Mouse (Mus musculus) heart, adult 11 months (tissue): ENCODE measurements around the gene Fndc8.

Source experiments
- DNase-seq: peaks from one replicate; pipeline ENCODE4 v3.0.0; 2022

The Fndc8 gene

GRCm38 (mm10) chr11:82891936-82892335 is at the start of gene Fndc8:
TSS of gene Fndc8 (plus strand) at chr11:82892124.
- DNase-seq = no peak

GRCm38 (mm10) chr11:82844771-82845414 is 47.0 kb upstream of the Fndc8 start:
- DNase-seq = no peak

GRCm38 (mm10) chr11:82845415-82846078 is 46.4 kb upstream of the Fndc8 start:
- DNase-seq = peak; percentile 98

DNA sequence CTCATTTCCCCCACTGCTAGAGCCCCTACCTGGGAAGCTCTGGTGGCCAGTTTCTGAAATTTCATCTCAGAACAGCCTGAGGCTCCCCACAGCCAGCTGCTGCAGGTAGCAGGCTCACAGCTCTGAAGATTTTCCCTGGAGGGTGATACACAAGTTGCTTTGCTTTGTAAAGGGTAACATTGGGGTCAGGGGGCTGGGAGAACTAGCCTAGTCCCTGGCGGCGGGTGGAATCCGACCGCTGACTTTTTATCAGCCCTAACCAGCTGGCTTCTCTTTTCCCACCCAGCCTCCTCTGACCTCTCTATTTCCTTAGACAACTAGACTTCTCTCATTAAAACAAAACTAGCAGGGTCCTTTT is 45.9 kb upstream of the Fndc8 start:
- no peak for DNase-seq

- DNase-seq = no peak
Observed at GRCm38 (mm10) chr11:82846938-82847337, 45.0 kb upstream of the Fndc8 start.

DNA sequence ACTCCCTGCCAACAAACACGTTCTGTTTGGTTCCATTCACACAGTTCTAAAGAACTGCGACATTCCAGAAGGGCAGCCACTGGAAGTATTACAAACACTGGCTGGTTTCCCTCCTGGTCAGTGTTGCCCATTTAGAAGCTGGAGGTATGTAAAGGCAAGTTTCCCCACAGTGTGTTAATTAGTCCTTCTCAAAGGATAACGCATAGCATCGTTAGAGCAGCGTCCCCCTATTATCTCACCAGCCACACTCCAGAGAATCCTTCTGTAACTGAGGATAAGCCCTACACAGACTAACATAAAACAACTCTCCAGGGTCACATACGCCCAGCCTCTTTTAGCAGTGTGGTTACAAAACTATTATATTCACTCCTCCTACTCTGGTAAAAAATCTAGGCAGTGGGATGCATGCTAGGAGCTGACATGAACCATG is 44.3 kb upstream of the Fndc8 start:
- no peak for DNase-seq

GRCm38 (mm10) chr11:82850259-82850658 is 41.7 kb upstream of the Fndc8 start:
- DNase-seq = no peak

- no peak for DNase-seq
Observed at GRCm38 (mm10) chr11:82852115-82852514, 39.8 kb upstream of the Fndc8 start.

GRCm38 (mm10) chr11:82852540-82852939 is 39.4 kb upstream of the Fndc8 start:
- DNase-seq = no peak

- DNase-seq = no peak
Observed at GRCm38 (mm10) chr11:82852958-82853357, 39.0 kb upstream of the Fndc8 start.

DNA sequence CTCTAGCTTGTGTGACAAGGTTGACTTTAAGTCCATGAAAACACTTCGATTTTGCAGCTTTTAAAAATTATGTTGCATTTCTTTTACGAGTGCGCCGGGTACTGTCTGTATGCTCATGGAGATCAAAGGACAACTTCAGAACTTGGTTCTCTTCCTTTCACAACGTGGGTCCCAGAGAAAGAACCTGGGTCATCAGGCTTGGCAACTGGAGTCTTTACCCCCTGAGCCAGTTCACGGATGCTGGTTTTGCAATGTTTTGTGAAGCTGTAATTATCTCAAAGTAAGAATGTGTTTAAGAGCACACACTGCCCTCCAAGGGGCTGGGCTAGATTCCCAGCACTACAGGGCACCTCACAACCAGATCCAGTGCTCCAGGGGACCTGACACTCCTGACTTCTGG is 37.8 kb upstream of the Fndc8 start:
- no peak for DNase-seq

GRCm38 (mm10) chr11:82855327-82855973 is 36.5 kb upstream of the Fndc8 start:
- DNase-seq = no peak

GRCm38 (mm10) chr11:82856032-82856431 is 35.9 kb upstream of the Fndc8 start:
- no peak for DNase-seq

- DNase-seq = no peak
Observed at GRCm38 (mm10) chr11:82857307-82857848, 34.5 kb upstream of the Fndc8 start.

GRCm38 (mm10) chr11:82860759-82861158 is 31.2 kb upstream of the Fndc8 start:
- no peak for DNase-seq

DNA sequence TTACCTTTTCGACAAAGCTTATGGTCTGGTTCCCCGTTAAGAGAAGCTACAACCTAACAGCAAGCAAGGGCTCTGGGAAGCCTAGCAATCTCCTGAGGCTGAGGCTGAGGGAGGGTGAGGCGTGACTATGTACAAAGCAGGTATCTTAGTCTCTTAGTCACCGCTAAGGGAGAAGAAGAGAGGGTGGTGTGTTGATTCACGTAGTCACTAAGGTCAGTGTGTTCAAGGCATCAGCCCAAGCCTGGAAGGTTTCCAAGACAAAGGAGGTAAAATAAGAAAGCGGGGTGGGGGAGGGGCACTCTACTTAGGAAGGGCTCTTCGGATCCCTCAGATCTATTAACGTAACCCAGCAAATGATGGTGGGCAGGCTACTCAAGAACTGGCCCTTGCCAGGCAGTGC is 30.4 kb upstream of the Fndc8 start:
- no peak for DNase-seq

- DNase-seq = no peak
Observed at GRCm38 (mm10) chr11:82862638-82863037, 29.3 kb upstream of the Fndc8 start.

- DNase-seq = no peak
Observed at GRCm38 (mm10) chr11:82863059-82863458, 28.9 kb upstream of the Fndc8 start.

GRCm38 (mm10) chr11:82863488-82863931 is 28.4 kb upstream of the Fndc8 start:
- DNase-seq = no peak

DNA sequence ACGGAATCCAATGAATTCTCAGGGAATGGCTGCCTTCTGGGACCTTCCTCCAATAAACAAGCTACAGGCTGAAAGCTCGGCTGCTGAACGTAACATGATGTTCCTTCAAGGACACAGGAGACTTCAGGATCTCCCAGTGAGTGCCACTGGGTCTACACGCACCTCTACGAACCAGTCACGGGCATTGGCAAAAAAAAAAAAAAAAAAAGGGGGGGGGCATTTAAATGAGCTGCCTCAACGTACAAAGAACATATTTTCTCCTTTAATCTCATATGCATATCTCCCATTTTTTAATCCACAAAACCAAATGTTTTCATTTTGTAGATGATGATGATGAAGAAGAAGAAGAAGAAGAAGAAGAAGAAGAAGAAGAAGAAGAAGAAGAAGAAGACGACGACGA is 26.0 kb upstream of the Fndc8 start:
- no peak for DNase-seq

GRCm38 (mm10) chr11:82866850-82867564 is 24.9 kb upstream of the Fndc8 start:
- DNase-seq = no peak

DNA sequence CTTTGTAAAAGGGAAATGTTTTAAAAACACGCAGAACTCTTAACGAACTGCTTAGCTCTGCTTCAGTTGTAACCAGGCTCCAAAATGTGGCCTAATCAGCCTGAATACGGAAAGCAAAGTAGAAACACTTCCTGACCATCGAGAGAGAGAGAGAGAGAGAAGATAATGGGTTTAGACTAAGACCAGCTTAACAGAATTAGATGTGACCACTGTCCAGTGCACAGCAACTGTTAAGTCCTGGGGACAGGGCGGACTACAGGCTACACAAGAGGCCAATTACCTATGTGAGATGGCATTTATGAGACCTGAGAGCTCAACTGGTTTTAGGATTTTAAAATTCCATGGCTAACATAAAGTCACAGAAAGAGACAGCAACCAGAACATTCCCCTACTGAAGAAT is 24.0 kb upstream of the Fndc8 start:
- no peak for DNase-seq

DNA sequence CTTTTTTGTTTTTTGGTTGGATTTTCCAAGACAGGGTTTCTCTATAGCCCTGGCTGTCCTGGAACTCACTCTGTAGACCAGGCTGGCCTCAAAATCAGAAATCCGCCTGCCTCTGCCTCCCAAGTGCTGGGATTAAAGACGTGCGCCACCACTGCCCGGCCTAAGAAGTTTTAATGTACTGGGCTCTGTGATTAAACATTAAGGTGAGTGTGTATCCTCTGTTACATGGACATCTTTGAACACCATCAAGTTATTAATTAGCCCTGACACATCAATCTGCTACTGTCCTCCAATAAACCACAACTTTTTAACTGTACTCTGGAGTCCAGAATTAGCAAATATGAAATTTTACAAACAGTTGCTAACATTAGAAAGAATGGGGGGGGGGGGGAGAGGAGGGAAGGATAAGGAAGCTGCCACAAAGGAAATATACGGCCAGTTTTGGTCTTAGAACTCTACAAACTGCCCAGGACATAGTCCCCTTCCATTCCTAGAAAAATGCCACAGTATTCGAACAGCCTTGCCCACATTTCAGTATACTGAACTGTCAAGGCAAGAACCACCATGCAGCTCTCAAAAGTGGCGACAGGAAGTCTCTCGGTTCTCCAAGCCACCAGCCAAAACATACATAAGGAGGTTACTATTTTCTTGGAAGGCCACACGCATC is 22.3 kb upstream of the Fndc8 start:
- no peak for DNase-seq
